Mouse (Mus musculus): ENCODE measurements around the gene C330021F23Rik. TPM values are rescaled to one million over a fixed set of nuclear protein-coding genes. Genes with fewer than 3 reads are reported as not detected.
A peak's percentile ranks its signal among the peaks of the same experiment; 100 is the strongest.

C330021F23Rik gene
- total RNA-seq, 4 experiments from 2014 or later = not detected

GRCm38 (mm10) chr8:3587391-3588257 is 19.8 kb downstream of the C330021F23Rik start:
- peak in 1 of 2 experiments; percentile 65 for DNase-seq (ENCODE audit: low spot score in 2 of 2)

- no peak for DNase-seq (ENCODE audit: low spot score in 2 of 2)
Measured at GRCm38 (mm10) chr8:3588258-3588633, 20.5 kb downstream of the C330021F23Rik start.

GRCm38 (mm10) chr8:3593470-3593869 is 25.7 kb downstream of the C330021F23Rik start:
- DNase-seq (ENCODE audit: low spot score in 2 of 2) = no peak

- DNase-seq (ENCODE audit: low spot score in 2 of 2) = no peak
Measured at GRCm38 (mm10) chr8:3594466-3594865, 26.7 kb downstream of the C330021F23Rik start.

GRCm38 (mm10) chr8:3598054-3598453 is 30.3 kb downstream of the C330021F23Rik start:
- DNase-seq (ENCODE audit: low spot score in 2 of 2) = no peak

GRCm38 (mm10) chr8:3599219-3599618 is 31.4 kb downstream of the C330021F23Rik start:
- no peak for DNase-seq (ENCODE audit: low spot score in 2 of 2)

GRCm38 (mm10) chr8:3600401-3600800 is 32.6 kb downstream of the C330021F23Rik start:
- no peak for DNase-seq (ENCODE audit: low spot score in 2 of 2)

GRCm38 (mm10) chr8:3603439-3603838 is 35.6 kb downstream of the C330021F23Rik start:
- no peak for DNase-seq (ENCODE audit: low spot score in 2 of 2)

- DNase-seq (ENCODE audit: low spot score in 2 of 2) = no peak
Measured at GRCm38 (mm10) chr8:3606593-3606992, 38.8 kb downstream of the C330021F23Rik start.

- no peak for DNase-seq (ENCODE audit: low spot score in 2 of 2)
Measured at GRCm38 (mm10) chr8:3607822-3608221, 40.0 kb downstream of the C330021F23Rik start.

- DNase-seq (ENCODE audit: low spot score in 2 of 2) = no peak
Measured at GRCm38 (mm10) chr8:3609046-3609815, 41.4 kb downstream of the C330021F23Rik start.

GRCm38 (mm10) chr8:3609816-3610150 is 42.0 kb downstream of the C330021F23Rik start:
- no peak for DNase-seq (ENCODE audit: low spot score in 2 of 2)

GRCm38 (mm10) chr8:3621199-3621970 is 53.6 kb downstream of the C330021F23Rik start, which contains the start of the genes Xab2 and Pet100:
Xab2 (minus strand) TSS chr8:3621316.
Pet100 (plus strand) TSS chr8:3621548.
- DNase-seq (ENCODE audit: low spot score in 2 of 2) = peak; percentile 99

GRCm38 (mm10) chr8:3622119-3622518 is 54.3 kb downstream of the C330021F23Rik start:
- no peak for DNase-seq (ENCODE audit: low spot score in 2 of 2)

GRCm38 (mm10) chr8:3625445-3625844 is 57.7 kb downstream of the C330021F23Rik start, which contains the start of gene Pcp2:
Pcp2 (minus strand) TSS chr8:3625545.
- DNase-seq (ENCODE audit: low spot score in 2 of 2) = no peak

- DNase-seq (ENCODE audit: low spot score in 2 of 2) = no peak
Measured at GRCm38 (mm10) chr8:3626971-3627370, 59.2 kb downstream of the C330021F23Rik start.

- no peak for DNase-seq (ENCODE audit: low spot score in 2 of 2)
Measured at GRCm38 (mm10) chr8:3628014-3628413, 60.2 kb downstream of the C330021F23Rik start.

GRCm38 (mm10) chr8:3630647-3631477 is 63.1 kb downstream of the C330021F23Rik start, which contains the start of gene Stxbp2:
Stxbp2 (plus strand) TSS chr8:3630955.
- DNase-seq (ENCODE audit: low spot score in 2 of 2) = peak; percentile 47 to 73

- DNase-seq (ENCODE audit: low spot score in 2 of 2) = no peak
Measured at GRCm38 (mm10) chr8:3631478-3631875, 63.7 kb downstream of the C330021F23Rik start.

Measured in left cerebral cortex, adult 8-10 months (tissue).